Mouse (Mus musculus): ENCODE data around the gene Arrb2. TPM values are rescaled to one million over a fixed set of nuclear protein-coding genes. Genes with fewer than 3 reads are reported as not detected.
"Not testable (repeated sequence)": the region's sequence is repeated elsewhere in the genome, so short reads cannot be mapped to it uniquely, and the experiment has no call there.

Gene Arrb2
- polyA plus RNA-seq, 1 experiment from 2014 or later = 13.0 TPM

GRCm38 (mm10) chr11:70426598-70426997, 5.8 kb upstream of the Arrb2 start:
- H3K36me3 ChIP-seq; H3K9me3 ChIP-seq (replicated peaks); H3K27ac ChIP-seq; DNase-seq; ATAC-seq (ENCODE audit: low read depth); H3K27me3 ChIP-seq; H3K4me1 ChIP-seq (replicated peaks); H3K9ac ChIP-seq; H3K4me3 ChIP-seq (replicated peaks); H3K4me2 ChIP-seq: not testable (repeated sequence)
- 65% methylated on average over 6 of the region's 6 CpGs for WGBS (ENCODE audit: insufficient replicate concordance)

GRCm38 (mm10) chr11:70431574-70431973, 861 bp upstream of the Arrb2 start:
- Histone ChIP-seq H3K27ac (no peak overlapping the region), H3K9ac (peak overlapping the region; percentile 87; the same call in 1 of the 2 replicates), H3K4me1 (replicated peaks) (peaks cover 51% of the 10 kb centered on the region), H3K4me2 (peak overlapping the region; percentile 99), H3K27me3 (no peaks in the 10 kb centered on the region), H3K4me3 (replicated peaks) (peak overlapping the region; percentile 77), H3K36me3 (peaks cover 8% of the 10 kb centered on the region), H3K9me3 (replicated peaks) (no peaks in the 10 kb centered on the region)
- DNase-seq = no peak
- ATAC-seq (ENCODE audit: low read depth) = no peak
- 45% methylated on average over 5 of the region's 5 CpGs for WGBS (ENCODE audit: insufficient replicate concordance)

GRCm38 (mm10) chr11:70432895-70433568, 597 bp downstream of the Arrb2 start:
- 2% methylated on average over 15 of the region's 15 CpGs for WGBS (ENCODE audit: insufficient replicate concordance)
- Histone ChIP-seq H3K4me1 (replicated peaks) (peaks cover 65% of the 10 kb centered on the region), H3K9ac (peak overlapping the region; percentile 87), H3K27me3 (no peaks in the 10 kb centered on the region), H3K9me3 (replicated peaks) (no peaks in the 10 kb centered on the region), H3K27ac (peak overlapping the region; percentile 87), H3K4me2 (peak overlapping the region; percentile 99), H3K36me3 (peaks cover 23% of the 10 kb centered on the region), H3K4me3 (replicated peaks) (peak overlapping the region; percentile 77)
- DNase-seq (no peak), ATAC-seq (ENCODE audit: low read depth) (peak; percentile 20)

- peak overlapping the region; percentile 87 for H3K9ac ChIP-seq
Measured at GRCm38 (mm10) chr11:70433569-70433943, 1.1 kb downstream of the Arrb2 start.

GRCm38 (mm10) chr11:70433951-70434350, 1.5 kb downstream of the Arrb2 start:
- Histone ChIP-seq H3K27ac (peak overlapping the region; percentile 51; the same call in 1 of the 2 replicates), H3K36me3 (peaks cover 32% of the 10 kb centered on the region), H3K27me3 (no peaks in the 10 kb centered on the region), H3K9me3 (replicated peaks) (no peaks in the 10 kb centered on the region), H3K9ac (peak overlapping the region; percentile 87; the same call in 1 of the 2 replicates), H3K4me2 (peak overlapping the region; percentile 99), H3K4me1 (replicated peaks) (peaks cover 66% of the 10 kb centered on the region), H3K4me3 (replicated peaks) (peak overlapping the region; percentile 77)
- DNase-seq (no peak), ATAC-seq (ENCODE audit: low read depth) (no peak)
- WGBS (ENCODE audit: insufficient replicate concordance) = 86% methylated on average over 3 of the region's 3 CpGs

More at GRCm38 (mm10) chr11:70433569-70433943, 1.1 kb downstream of the Arrb2 start:
- Histone ChIP-seq H3K27me3 (no peaks in the 10 kb centered on the region), H3K27ac (peak overlapping the region; percentile 87), H3K9me3 (replicated peaks) (no peaks in the 10 kb centered on the region), H3K4me1 (replicated peaks) (peaks cover 66% of the 10 kb centered on the region), H3K4me2 (peak overlapping the region; percentile 99), H3K36me3 (peaks cover 28% of the 10 kb centered on the region), H3K4me3 (replicated peaks) (peak overlapping the region; percentile 77)
- no peak for DNase-seq
- 16% methylated on average over 1 of the region's 1 CpGs for whole genome bisulfite sequencing (ENCODE audit: insufficient replicate concordance)
- no peak for ATAC-seq (ENCODE audit: low read depth)

- WGBS (ENCODE audit: insufficient replicate concordance) = 22% methylated on average over 5 of the region's 5 CpGs
- ATAC-seq (ENCODE audit: low read depth) (no peak), DNase-seq (no peak)
- H3K4me1 ChIP-seq (replicated peaks) = peaks cover 66% of the 10 kb centered on the region
- 0 out of 2 replicates have a peak overlapping the region, but pooled peaks have one; percentile 9 for H3K9ac ChIP-seq
- H3K27ac ChIP-seq = no peak overlapping the region
- peak overlapping the region; percentile 99 for H3K4me2 ChIP-seq
- no peaks in the 10 kb centered on the region for H3K27me3 ChIP-seq
- H3K36me3 ChIP-seq = peaks cover 47% of the 10 kb centered on the region
- H3K4me3 ChIP-seq (replicated peaks) = peak overlapping the region; percentile 77; the same call in 1 of the 2 replicates
- H3K9me3 ChIP-seq (replicated peaks) = no peaks in the 10 kb centered on the region
Measured at GRCm38 (mm10) chr11:70435476-70435875, 3.0 kb downstream of the Arrb2 start.

GRCm38 (mm10) chr11:70437426-70437825, 5.0 kb downstream of the Arrb2 start:
- Histone ChIP-seq H3K4me1 (replicated peaks) (peaks cover 54% of the 10 kb centered on the region), H3K27ac (no peak overlapping the region), H3K27me3 (no peaks in the 10 kb centered on the region), H3K9ac (no peak overlapping the region), H3K4me3 (replicated peaks) (no peak overlapping the region), H3K9me3 (replicated peaks) (no peaks in the 10 kb centered on the region), H3K36me3 (peaks cover 58% of the 10 kb centered on the region), H3K4me2 (no peak overlapping the region)
- DNase-seq (no peak), ATAC-seq (ENCODE audit: low read depth) (no peak)
- 28% methylated on average over 6 of the region's 6 CpGs for WGBS (ENCODE audit: insufficient replicate concordance)

GRCm38 (mm10) chr11:70438728-70439374, 6.4 kb downstream of the Arrb2 start:
- Histone ChIP-seq H3K4me3 (replicated peaks) (no peak overlapping the region), H3K4me1 (replicated peaks) (peaks cover 42% of the 10 kb centered on the region), H3K4me2 (no peak overlapping the region), H3K27ac (no peak overlapping the region), H3K36me3 (peaks cover 58% of the 10 kb centered on the region), H3K27me3 (no peaks in the 10 kb centered on the region), H3K9me3 (replicated peaks) (no peaks in the 10 kb centered on the region), H3K9ac (no peak overlapping the region)
- ATAC-seq (ENCODE audit: low read depth) = no peak
- WGBS (ENCODE audit: insufficient replicate concordance) = 75% methylated on average over 7 of the region's 7 CpGs
- no peak for DNase-seq

GRCm38 (mm10) chr11:70440637-70441036, 8.2 kb downstream of the Arrb2 start:
- Histone ChIP-seq H3K4me3 (replicated peaks) (no peak overlapping the region), H3K27me3 (no peaks in the 10 kb centered on the region), H3K9ac (no peak overlapping the region), H3K27ac (no peak overlapping the region), H3K4me1 (replicated peaks) (peaks cover 24% of the 10 kb centered on the region), H3K36me3 (peaks cover 58% of the 10 kb centered on the region), H3K4me2 (no peak overlapping the region), H3K9me3 (replicated peaks) (no peaks in the 10 kb centered on the region)
- ATAC-seq (ENCODE audit: low read depth) = no peak
- WGBS (ENCODE audit: insufficient replicate concordance) = 79% methylated on average over 4 of the region's 4 CpGs
- no peak for DNase-seq

- no peak overlapping the region for H3K4me3 ChIP-seq (replicated peaks)
- peaks cover 46% of the 10 kb centered on the region for H3K36me3 ChIP-seq
- 75% methylated on average over 7 of the region's 7 CpGs for WGBS (ENCODE audit: insufficient replicate concordance)
- H3K27me3 ChIP-seq = no peaks in the 10 kb centered on the region
- no peak for DNase-seq
- no peaks in the 10 kb centered on the region for H3K9me3 ChIP-seq (replicated peaks)
- no peak overlapping the region for H3K27ac ChIP-seq
- peaks cover 18% of the 10 kb centered on the region for H3K4me1 ChIP-seq (replicated peaks)
- no peak for ATAC-seq (ENCODE audit: low read depth)
- no peak overlapping the region for H3K4me2 ChIP-seq
- H3K9ac ChIP-seq = no peak overlapping the region
Measured at GRCm38 (mm10) chr11:70441882-70442281, 9.4 kb downstream of the Arrb2 start.

- H3K4me3 ChIP-seq (replicated peaks) = no peak overlapping the region
- peaks cover 26% of the 10 kb centered on the region for H3K36me3 ChIP-seq
- no peaks in the 10 kb centered on the region for H3K9me3 ChIP-seq (replicated peaks)
- H3K27me3 ChIP-seq = no peaks in the 10 kb centered on the region
- H3K27ac ChIP-seq = no peak overlapping the region; the same call in 1 of the 2 replicates
- no peak overlapping the region for H3K4me2 ChIP-seq
- H3K9ac ChIP-seq = no peak overlapping the region
- ATAC-seq (ENCODE audit: low read depth) (no peak), DNase-seq (no peak)
- H3K4me1 ChIP-seq (replicated peaks) = peaks cover 7% of the 10 kb centered on the region
- 60% methylated on average over 3 of the region's 3 CpGs for WGBS (ENCODE audit: insufficient replicate concordance)
Measured at GRCm38 (mm10) chr11:70443964-70444363, 11.5 kb downstream of the Arrb2 start.

Data from liver, embryonic 13.5 days (tissue).